Comparison of ENCODE assay signal across 8 mouse cellular contexts in genomic region chr11:120581490-120582267, GRCm38 (mm10). TPM values are rescaled to one million over a fixed set of nuclear protein-coding genes. Genes with fewer than 3 reads are reported as not detected.
DNase-seq lines count a peak whose midpoint lies in the region; ATAC-seq lines count a peak whose summit lies in the region.

TSS of gene Arhgdia (minus strand) at chr11:120581624.

- intact Hi-C loops in gastrocnemius, postnatal 36 days (cut with DNase I), result loop anchor here (2.0 kb wide), 1 partner anchor 17 kb away; the partner anchor contains the start of genes Alyref and Anapc11
- intact Hi-C loops in left cerebral cortex, postnatal 14 days (cut with DNase I), result no loop called here

- H3K27ac ChIP-seq in intestine, embryonic 15.5 days, result peak within 1 kb of the TSS; percentile 75

- ATAC-seq in intestine, embryonic 15.5 days, result peak; percentile 68
- peak; percentile 39 for ATAC-seq in megakaryocyte-erythroid progenitor cell, adult 5-6 weeks (replicated peaks; ENCODE audit: low FRiP score, low TSS enrichment, poor library complexity, severe bottlenecking)

- H3K36me3 ChIP-seq in intestine, embryonic 15.5 days, result peaks cover 27% of the 10 kb centered on the region

- peak within 1 kb of the TSS; percentile 95 for H3K9ac ChIP-seq in intestine, embryonic 15.5 days

- DNase-seq in adrenal gland, adult (ENCODE audit: inconsistent age in 2 of 2, low spot score in 1 of 2), result peak; percentile 91 to 96
- DNase-seq in embryo, embryonic 11 days, result peak; percentile 93
- DNase-seq in gastrocnemius, postnatal 36 days, result peak; percentile 85 to 87
- peak; percentile 90 to 92 for DNase-seq in left cerebral cortex, postnatal 14 days (ENCODE audit: low spot score in 2 of 2)
- DNase-seq in right cerebral cortex, postnatal 25 days, result peak; percentile 92
- DNase-seq in urinary bladder, postnatal 36 days (ENCODE audit: low spot score in 2 of 2), result peak; percentile 76 to 86

- no peaks in the 10 kb centered on the region for H3K27me3 ChIP-seq in intestine, embryonic 15.5 days (replicated peaks)

- peak within 1 kb of the TSS; percentile 81 for H3K4me3 ChIP-seq in intestine, embryonic 15.5 days (replicated peaks)

- peaks cover 34% of the 10 kb centered on the region for H3K4me1 ChIP-seq in intestine, embryonic 15.5 days (replicated peaks)

- 3% methylated on average over 75 of the region's 75 CpGs for WGBS in intestine, embryonic 15.5 days

- H3K9me3 ChIP-seq in intestine, embryonic 15.5 days, result no peaks in the 10 kb centered on the region

- H3K4me2 ChIP-seq in intestine, embryonic 15.5 days (replicated peaks), result peak within 1 kb of the TSS; percentile 93

RNA-seq across cellular contexts. Expression of gene Arhgdia, which starts in this region (rescaled TPM):
- total RNA-seq in gastrocnemius, postnatal 36 days (2021), result 10 to 100 TPM; 73.1 to 77.1 TPM
- polyA plus RNA-seq in intestine, embryonic 15.5 days (2015; fragmentation: Nextera tagmentation; extraction: Ambion mirVana), result 559 and 611 TPM in 2 replicates
- total RNA-seq in left cerebral cortex, postnatal 14 days (2021), result 100 to 1,000 TPM; 397 to 401 TPM
- total RNA-seq in megakaryocyte-erythroid progenitor cell, adult 5-6 weeks (2014; fragmentation: Nextera tagmentation), result 248 and 334 TPM in 2 replicates
- total RNA-seq in megakaryocyte-erythroid progenitor cell, adult 5-6 weeks (2017), result 96.3 and 154 TPM in 2 replicates

Comparison
In these comparisons a context has a peak if more than half of its experiments do, and no peak if none do; other contexts are left out.
1. Peak in every context shown above with its lines: DNase-seq, ATAC-seq, H3K4me3 ChIP-seq and H3K27ac ChIP-seq.